Mouse (Mus musculus) kidney, embryonic 15.5 days (tissue): ENCODE measurements around the gene Galnt2. TPM values are rescaled to one million over a fixed set of nuclear protein-coding genes. Genes with fewer than 3 reads are reported as not detected.

Experiments
- ATAC-seq: fragments of 200-750 bp; cut with Nextera tagmentation; replicated peaks from 2 replicates; pipeline ENCODE4 v1.8.0; 2017; ENCODE audit warnings: moderate TSS enrichment; ENCODE audit not compliant: low FRiP score
- H3K27ac ChIP-seq: fragments of 300-500 bp; sonication (generic); 2 replicates; pipeline ENCODE4 v1.5.1; 2015; ENCODE audit warnings: mild to moderate bottlenecking, inconsistent platforms
- H3K27me3 ChIP-seq: fragments of 300-500 bp; sonication (generic); 2 replicates; pipeline ENCODE4 v1.6.1; 2015; ENCODE audit warnings: inconsistent platforms
- H3K36me3 ChIP-seq: fragments of 300-500 bp; sonication (generic); 2 replicates; pipeline ENCODE4 v1.6.1; 2015; ENCODE audit warnings: inconsistent platforms
- H3K4me1 ChIP-seq: fragments of 300-500 bp; sonication (generic); 2 replicates; pipeline ENCODE4 v1.6.1; 2015; ENCODE audit warnings: inconsistent platforms
- H3K4me2 ChIP-seq: fragments of 300-500 bp; sonication (generic); 2 replicates; pipeline ENCODE4 v1.6.1; 2015; ENCODE audit warnings: moderate library complexity, mild to moderate bottlenecking, inconsistent platforms
- H3K4me3 ChIP-seq: fragments of 300-500 bp; sonication (generic); replicated peaks from 2 replicates; pipeline ENCODE4 v1.5.1; 2015; ENCODE audit warnings: mild to moderate bottlenecking, inconsistent platforms
- H3K9ac ChIP-seq: fragments of 300-500 bp; sonication (generic); 2 replicates; pipeline ENCODE4 v1.6.1; 2015; ENCODE audit warnings: mild to moderate bottlenecking, inconsistent platforms
- H3K9me3 ChIP-seq: fragments of 300-500 bp; sonication (generic); replicated peaks from 2 replicates; pipeline ENCODE4 v1.6.1; 2016; ENCODE audit warnings: inconsistent platforms
- WGBS: fragments of 180-500 bp; shearing (Covaris S2); methylation state at CpG from one replicate; pipeline ENCODE4 v1.1.7; 2015; ENCODE audit warnings: mixed read lengths; 5-methylcytosine and 5-hydroxymethylcytosine counted together
- polyA plus RNA-seq: library from polyadenylated mRNA; unstranded; fragments of >200 nt; fragmentation: Nextera tagmentation; extraction: Ambion mirVana; gene quantifications from 2 replicates; pipeline ENCODE4 v1.2.1, GENCODE M21; 2015

Galnt2 gene
- polyA plus RNA-seq, 1 experiment from 2014 or later = 47.6 TPM

- 78% methylated on average over 11 of the region's 11 CpGs for WGBS
- no peak overlapping the region for H3K4me3 ChIP-seq
- no peak overlapping the region for H3K27ac ChIP-seq
- peaks cover 5% of the 10 kb centered on the region for H3K36me3 ChIP-seq
- H3K9me3 ChIP-seq = no peaks in the 10 kb centered on the region
- H3K27me3 ChIP-seq = no peaks in the 10 kb centered on the region
- peaks cover 29% of the 10 kb centered on the region for H3K4me1 ChIP-seq
- ATAC-seq = no peak
- H3K4me2 ChIP-seq = no peak overlapping the region
- no peak overlapping the region for H3K9ac ChIP-seq
These were observed 87.6 kb downstream of the Galnt2 start for GRCm38 (mm10) chr8:124318612-124319315.

GRCm38 (mm10) chr8:124319316-124319652 lies 88.1 kb downstream of the Galnt2 start:
- Histone ChIP-seq H3K4me2 (no peak overlapping the region), H3K36me3 (peaks cover 10% of the 10 kb centered on the region), H3K4me3 (no peak overlapping the region), H3K4me1 (peaks cover 29% of the 10 kb centered on the region), H3K27me3 (no peaks in the 10 kb centered on the region), H3K27ac (no peak overlapping the region), H3K9ac (no peak overlapping the region), H3K9me3 (no peaks in the 10 kb centered on the region)
- 84% methylated on average over 4 of the region's 4 CpGs for WGBS
- no peak for ATAC-seq

GRCm38 (mm10) chr8:124321227-124321840 lies 90.1 kb downstream of the Galnt2 start:
- WGBS = 62% methylated on average over 12 of the region's 12 CpGs
- Histone ChIP-seq H3K36me3 (peaks cover 30% of the 10 kb centered on the region), H3K27ac (no peak overlapping the region), H3K9ac (no peak overlapping the region), H3K27me3 (no peaks in the 10 kb centered on the region), H3K4me3 (no peak overlapping the region), H3K4me2 (no peak overlapping the region), H3K9me3 (no peaks in the 10 kb centered on the region), H3K4me1 (peaks cover 21% of the 10 kb centered on the region)
- no peak for ATAC-seq

- Histone ChIP-seq H3K27me3 (no peaks in the 10 kb centered on the region), H3K4me1 (peaks cover 8% of the 10 kb centered on the region), H3K27ac (no peak overlapping the region), H3K4me2 (no peak overlapping the region), H3K9ac (no peak overlapping the region), H3K9me3 (no peaks in the 10 kb centered on the region), H3K36me3 (peaks cover 43% of the 10 kb centered on the region), H3K4me3 (no peak overlapping the region)
- 94% methylated on average over 14 of the region's 14 CpGs for WGBS
- no peak for ATAC-seq
These were observed 92.2 kb downstream of the Galnt2 start for GRCm38 (mm10) chr8:124323356-124323755.

GRCm38 (mm10) chr8:124328259-124328658 lies 97.1 kb downstream of the Galnt2 start:
- no peak overlapping the region for H3K4me2 ChIP-seq
- no peak for ATAC-seq

GRCm38 (mm10) chr8:124329690-124330089 lies 98.5 kb downstream of the Galnt2 start:
- Histone ChIP-seq H3K4me3 (no peak overlapping the region), H3K36me3 (peaks cover 66% of the 10 kb centered on the region), H3K27me3 (no peaks in the 10 kb centered on the region), H3K9me3 (no peaks in the 10 kb centered on the region), H3K27ac (no peak overlapping the region), H3K4me2 (no peak overlapping the region), H3K9ac (no peak overlapping the region), H3K4me1 (0 out of 2 replicates have a peak, but pooled peaks cover 7% of the 10 kb centered on the region)
- ATAC-seq = no peak
- 87% methylated on average over 10 of the region's 10 CpGs for WGBS

More at GRCm38 (mm10) chr8:124328259-124328658, 97.1 kb downstream of the Galnt2 start:
- Histone ChIP-seq H3K27ac (no peak overlapping the region), H3K9ac (no peak overlapping the region), H3K4me3 (no peak overlapping the region), H3K27me3 (no peaks in the 10 kb centered on the region), H3K4me1 (0 out of 2 replicates have a peak, but pooled peaks cover 7% of the 10 kb centered on the region), H3K9me3 (no peaks in the 10 kb centered on the region), H3K36me3 (peaks cover 65% of the 10 kb centered on the region)
- 81% methylated on average over 7 of the region's 7 CpGs for WGBS

GRCm38 (mm10) chr8:124330433-124330832 lies 99.2 kb downstream of the Galnt2 start:
- H3K36me3 ChIP-seq = peaks cover 66% of the 10 kb centered on the region
- no peaks in the 10 kb centered on the region for H3K9me3 ChIP-seq
- no peaks in the 10 kb centered on the region for H3K27me3 ChIP-seq
- ATAC-seq = no peak
- no peak overlapping the region for H3K4me3 ChIP-seq
- 0 out of 2 replicates have a peak, but pooled peaks cover 7% of the 10 kb centered on the region for H3K4me1 ChIP-seq
- 98% methylated on average over 2 of the region's 3 CpGs for WGBS
- no peak overlapping the region for H3K27ac ChIP-seq
- no peak overlapping the region for H3K4me2 ChIP-seq
- no peak overlapping the region for H3K9ac ChIP-seq

GRCm38 (mm10) chr8:124331094-124331493 lies 99.9 kb downstream of the Galnt2 start:
- Histone ChIP-seq H3K9me3 (no peaks in the 10 kb centered on the region), H3K9ac (no peak overlapping the region), H3K36me3 (peaks cover 66% of the 10 kb centered on the region), H3K4me1 (0 out of 2 replicates have a peak, but pooled peaks cover 7% of the 10 kb centered on the region), H3K27ac (no peak overlapping the region), H3K27me3 (no peaks in the 10 kb centered on the region), H3K4me3 (no peak overlapping the region), H3K4me2 (no peak overlapping the region)
- 87% methylated on average over 3 of the region's 3 CpGs for WGBS
- no peak for ATAC-seq

- H3K36me3 ChIP-seq = peaks cover 67% of the 10 kb centered on the region
These were observed 100.5 kb downstream of the Galnt2 start for GRCm38 (mm10) chr8:124331706-124332105.

GRCm38 (mm10) chr8:124336302-124336701 lies 105.1 kb downstream of the Galnt2 start:
- H3K27me3 ChIP-seq = no peaks in the 10 kb centered on the region
- no peak overlapping the region for H3K4me3 ChIP-seq
- H3K4me1 ChIP-seq = peaks cover 26% of the 10 kb centered on the region
- no peak overlapping the region for H3K27ac ChIP-seq
- no peaks in the 10 kb centered on the region for H3K9me3 ChIP-seq
- ATAC-seq = no peak
- WGBS = 93% methylated on average over 13 of the region's 13 CpGs
- H3K9ac ChIP-seq = no peak overlapping the region
- no peak overlapping the region for H3K4me2 ChIP-seq
- H3K36me3 ChIP-seq = peaks cover 68% of the 10 kb centered on the region

More at GRCm38 (mm10) chr8:124331706-124332105, 100.5 kb downstream of the Galnt2 start:
- no peaks in the 10 kb centered on the region for H3K27me3 ChIP-seq
- H3K4me3 ChIP-seq = no peak overlapping the region
- no peaks in the 10 kb centered on the region for H3K9me3 ChIP-seq
- no peak overlapping the region for H3K27ac ChIP-seq
- H3K4me1 ChIP-seq = 0 out of 2 replicates have a peak, but pooled peaks cover 7% of the 10 kb centered on the region
- no peak for ATAC-seq
- no peak overlapping the region for H3K9ac ChIP-seq
- 69% methylated on average over 11 of the region's 11 CpGs for whole genome bisulfite sequencing
- no peak overlapping the region for H3K4me2 ChIP-seq

- Histone ChIP-seq H3K27ac (peak overlapping the region; percentile 61), H3K27me3 (no peaks in the 10 kb centered on the region), H3K9ac (no peak overlapping the region), H3K4me3 (no peak overlapping the region), H3K9me3 (no peaks in the 10 kb centered on the region), H3K4me2 (no peak overlapping the region), H3K36me3 (peaks cover 85% of the 10 kb centered on the region), H3K4me1 (peaks cover 27% of the 10 kb centered on the region)
- 62% methylated on average over 3 of the region's 3 CpGs for WGBS
- ATAC-seq = 0 out of 2 replicates have a peak, but pooled peaks have one; percentile 12
These were observed 108.6 kb downstream of the Galnt2 start for GRCm38 (mm10) chr8:124339742-124340141.

GRCm38 (mm10) chr8:124340360-124341068 lies 109.3 kb downstream of the Galnt2 start:
- 58% methylated on average over 17 of the region's 17 CpGs for whole genome bisulfite sequencing

More at GRCm38 (mm10) chr8:124340360-124341068, 109.3 kb downstream of the Galnt2 start:
- no peak overlapping the region for H3K9ac ChIP-seq
- H3K27me3 ChIP-seq = no peaks in the 10 kb centered on the region
- no peak overlapping the region for H3K4me3 ChIP-seq
- H3K9me3 ChIP-seq = no peaks in the 10 kb centered on the region
- H3K27ac ChIP-seq = peak overlapping the region; percentile 61
- no peak overlapping the region for H3K4me2 ChIP-seq
- peak; percentile 90 for ATAC-seq
- H3K4me1 ChIP-seq = peaks cover 27% of the 10 kb centered on the region
- peaks cover 83% of the 10 kb centered on the region for H3K36me3 ChIP-seq
